Mouse (Mus musculus): ENCODE measurements at regions not wholly inside any gene's neighbourhood (a gene's known extent, or its start where the extent isn't known, plus 50 kb on each side); places are given as distances from the start of the nearest gene placed in this dataset.

GRCm38 (mm10) chr15:52095629-52096190, 1789.0 kb upstream of the Gm7489 start:
- H3K27ac ChIP-seq (ENCODE audit: control insufficient read depth, low read depth, low read length) = no peak overlapping the region
- H3K9me3 ChIP-seq (replicated peaks; ENCODE audit: insufficient read depth, low read length) = no peaks in the 10 kb centered on the region
- H3K27me3 ChIP-seq (ENCODE audit: control insufficient read depth in 1 of 2, insufficient read depth in 2 of 2, low read length in 2 of 2) = peaks cover 0 to 2% of the 10 kb centered on the region in 2 experiments; a peak in 3 of 4 replicates
- H3K36me3 ChIP-seq (ENCODE audit: control insufficient read depth in 1 of 2, insufficient read depth in 2 of 2, low read length in 2 of 2) = no peaks in the 10 kb centered on the region
- H3K9ac ChIP-seq (ENCODE audit: control insufficient read depth, low read depth, low read length, poor library complexity, severe bottlenecking) = no peak overlapping the region
- no peaks in the 10 kb centered on the region for H3K4me1 ChIP-seq (ENCODE audit: control insufficient read depth in 1 of 2, insufficient read depth in 2 of 2, low read length in 2 of 2)
- H3K79me2 ChIP-seq (ENCODE audit: control insufficient read depth, insufficient read depth, low read length, poor library complexity) = no peaks in the 10 kb centered on the region
- no peak for DNase-seq (ENCODE audit: low read depth, low spot score)
- no peak overlapping the region for H3K4me3 ChIP-seq (ENCODE audit: control insufficient read depth in 1 of 2, insufficient read depth in 1 of 2, low read depth in 2 of 2, low read length in 2 of 2)
- TF ChIP-seq TAL1 (IDR thresholded peaks at IDR 0.05; ENCODE audit: low read length) (no peak), SIN3A (IDR thresholded peaks at IDR 0.05; ENCODE audit: low read length) (no peak)

GRCm38 (mm10) chr15:52108761-52109160, 1775.9 kb upstream of the Gm7489 start:
- Histone ChIP-seq H3K27me3 (ENCODE audit: control insufficient read depth in 1 of 2, insufficient read depth in 2 of 2, low read length in 2 of 2) (peaks cover 3% of the 10 kb centered on the region in 2 experiments), H3K79me2 (ENCODE audit: control insufficient read depth, insufficient read depth, low read length, poor library complexity) (no peaks in the 10 kb centered on the region), H3K4me1 (ENCODE audit: control insufficient read depth in 1 of 2, insufficient read depth in 2 of 2, low read length in 2 of 2) (no peaks in the 10 kb centered on the region), H3K27ac (ENCODE audit: control insufficient read depth, low read depth, low read length) (no peak overlapping the region), H3K9me3 (replicated peaks; ENCODE audit: insufficient read depth, low read length) (no peaks in the 10 kb centered on the region), H3K9ac (ENCODE audit: control insufficient read depth, low read depth, low read length, poor library complexity, severe bottlenecking) (no peak overlapping the region), H3K36me3 (ENCODE audit: control insufficient read depth in 1 of 2, insufficient read depth in 2 of 2, low read length in 2 of 2) (no peaks in the 10 kb centered on the region), H3K4me3 (ENCODE audit: control insufficient read depth in 1 of 2, insufficient read depth in 1 of 2, low read depth in 2 of 2, low read length in 2 of 2) (no peak overlapping the region)
- no peak for TF ChIP-seq RCOR1 (IDR thresholded peaks at IDR 0.05; ENCODE audit: low read depth, low read length)
- no peak for TF ChIP-seq NRF1 (IDR thresholded peaks at IDR 0.05; ENCODE audit: insufficient read depth, low read depth, low read length, poor library complexity, severe bottlenecking)
- TF ChIP-seq JUND (IDR thresholded peaks at IDR 0.05; ENCODE audit: low read depth, low read length) = no peak
- TF ChIP-seq E2F4 (IDR thresholded peaks at IDR 0.05; ENCODE audit: borderline replicate concordance, low read depth, low read length) = no peak
- no peak for TF ChIP-seq GATA1 (IDR thresholded peaks at IDR 0.05; ENCODE audit: low read depth, low read length)
- no peak for TF ChIP-seq SMC3 (IDR thresholded peaks at IDR 0.05; ENCODE audit: low read depth, low read length)
- no peak for TF ChIP-seq TCF12 (IDR thresholded peaks at IDR 0.05; ENCODE audit: low read depth, low read length)
- TF ChIP-seq BHLHE40 (IDR thresholded peaks at IDR 0.05; ENCODE audit: borderline replicate concordance, low read depth, low read length) = no peak
- no peak for TF ChIP-seq KAT2A (conservative IDR thresholded peaks at IDR 0.05; ENCODE audit: low read depth, low read length)
- TF ChIP-seq UBTF (IDR thresholded peaks at IDR 0.05; ENCODE audit: borderline replicate concordance, insufficient read depth, low read depth, low read length) = no peak
- no peak for TF ChIP-seq ZNF384 (IDR thresholded peaks at IDR 0.05; ENCODE audit: low read depth, low read length)
- TF ChIP-seq CHD2 (IDR thresholded peaks at IDR 0.05; ENCODE audit: low read length) = no peak
- no peak for TF ChIP-seq MXI1 (IDR thresholded peaks at IDR 0.05; ENCODE audit: low read depth, low read length)
- no peak for TF ChIP-seq POLR2AphosphoS2 (IDR thresholded peaks at IDR 0.05; ENCODE audit: low read length)
- TF ChIP-seq ZMIZ1 (IDR thresholded peaks at IDR 0.05; ENCODE audit: low read depth, low read length) = no peak
- no peak for TF ChIP-seq CHD1 (IDR thresholded peaks at IDR 0.05; ENCODE audit: low read depth, low read length)
- TF ChIP-seq ETS1 (IDR thresholded peaks at IDR 0.05; ENCODE audit: low read depth, low read length) = no peak
- no peak for TF ChIP-seq MAX (IDR thresholded peaks at IDR 0.05; ENCODE audit: low read length)
- TF ChIP-seq NELFE (IDR thresholded peaks at IDR 0.05; ENCODE audit: low read depth, low read length) = no peak
- TF ChIP-seq USF1 (IDR thresholded peaks at IDR 0.05; ENCODE audit: low read depth, low read length) = no peak
- no peak for DNase-seq (ENCODE audit: low read depth, low spot score)
